Mouse (Mus musculus) ES-E14 (cell line): ENCODE measurements around the gene Gm29609.

ENCODE experiments used
- HCFC1 ChIP-seq: IDR thresholded peaks from 2 replicates; pipeline ENCODE4 v1.6.1; 2012; ENCODE audit warnings: low read length, inconsistent platforms, borderline replicate concordance; ENCODE audit not compliant: insufficient read depth
- MAFK ChIP-seq: IDR thresholded peaks from 2 replicates; pipeline ENCODE4 v1.6.1; 2014; ENCODE audit warnings: mild to moderate bottlenecking, low read depth, low read length, inconsistent platforms; ENCODE audit not compliant: insufficient read depth
- ZC3H11A ChIP-seq: IDR thresholded peaks from 2 replicates; pipeline ENCODE4 v1.6.1; 2012; ENCODE audit warnings: low read depth, mild to moderate bottlenecking, inconsistent platforms, low read length, borderline replicate concordance
- ZNF384 ChIP-seq: IDR thresholded peaks from 2 replicates; pipeline ENCODE4 v1.6.1; 2012; ENCODE audit warnings: low read depth, low read length, inconsistent platforms

DNA sequence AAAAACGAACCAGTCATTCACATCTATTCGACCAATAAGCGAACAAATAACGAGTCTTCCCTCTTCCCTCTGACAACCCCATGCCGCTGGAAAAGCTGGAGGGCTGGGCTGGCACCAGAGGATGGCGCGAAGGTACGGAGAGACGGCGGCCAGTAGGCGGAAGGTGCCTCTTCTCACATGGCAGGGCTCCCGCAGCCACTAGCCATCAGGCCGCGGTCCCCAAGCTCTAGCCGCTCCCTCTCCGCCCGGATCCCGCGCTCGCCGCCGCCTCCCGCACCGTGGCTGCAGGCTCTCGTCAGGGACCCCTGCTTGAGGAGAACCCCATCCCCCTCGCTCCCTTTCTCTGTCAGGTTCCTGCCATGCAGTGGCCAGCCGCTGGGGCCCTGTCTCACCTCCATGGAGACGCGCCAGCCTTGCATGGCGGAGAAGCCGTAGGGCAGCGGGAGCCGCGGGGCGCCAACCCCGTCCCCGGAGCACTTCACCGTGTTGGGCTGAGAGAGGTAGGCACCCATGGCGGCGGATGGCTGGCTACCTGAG lies 40.3 kb upstream of the Gm29609 start:
- TF ChIP-seq ZC3H11A (no peak), HCFC1 (no peak), MAFK (no peak), ZNF384 (no peak)
